Mouse (Mus musculus) heart, embryonic 14.5 days (tissue): ENCODE results near the gene Fam241b. TPM values are rescaled to one million over a fixed set of nuclear protein-coding genes. Genes with fewer than 3 reads are reported as not detected.

ENCODE experiments used
- ATAC-seq: fragments of 200-750 bp; cut with Nextera tagmentation; 2 replicates; pipeline ENCODE4 v1.8.0; 2017; ENCODE audit warnings: low read depth, moderate TSS enrichment; ENCODE audit not compliant: insufficient number of reproducible peaks, insufficient read depth, low FRiP score
- H3K27ac ChIP-seq, 2 experiments: fragments of 200-500 bp in 1 of 2; fragments of 300-500 bp in 1 of 2; sonication (generic) in 1 of 2; replicated peaks in 1 of 2; 2 replicates each; pipeline ENCODE4 v1.5.1; 2012 to 2014; ENCODE audit warnings: low read depth in 2 of 2, low read length in 2 of 2, control low read depth in 1 of 2, mild to moderate bottlenecking in 1 of 2, mixed read lengths in 1 of 2; ENCODE audit not compliant: control insufficient read depth in 1 of 2, insufficient read depth in 1 of 2
- H3K27me3 ChIP-seq: fragments of 300-500 bp; sonication (generic); 2 replicates; pipeline ENCODE4 v1.6.1; 2014; ENCODE audit warnings: mild to moderate bottlenecking, low read length, control low read depth; ENCODE audit not compliant: control insufficient read depth, insufficient read depth
- H3K36me3 ChIP-seq: fragments of 300-500 bp; sonication (generic); 2 replicates; pipeline ENCODE4 v1.6.1; 2014; ENCODE audit warnings: mild to moderate bottlenecking, control low read depth, low read length, mixed read lengths; ENCODE audit not compliant: control insufficient read depth, insufficient read depth
- H3K4me1 ChIP-seq, 2 experiments: fragments of 200-500 bp in 1 of 2; fragments of 300-500 bp in 1 of 2; sonication (generic) in 1 of 2; 2 replicates each; pipeline ENCODE4 v1.6.1; 2012 to 2014; ENCODE audit warnings: low read length in 2 of 2, control low read depth in 1 of 2, mixed read lengths in 1 of 2; ENCODE audit not compliant: control insufficient read depth in 2 of 2, insufficient read depth in 2 of 2
- H3K4me2 ChIP-seq: fragments of 300-500 bp; sonication (generic); 2 replicates; pipeline ENCODE4 v1.6.1; 2014; ENCODE audit warnings: mild to moderate bottlenecking, low read length
- H3K4me3 ChIP-seq, 2 experiments: fragments of 200-500 bp in 1 of 2; fragments of 300-500 bp in 1 of 2; sonication (generic) in 1 of 2; 2 replicates each; pipeline ENCODE4 v1.5.1; 2012 to 2014; ENCODE audit warnings: low read length in 2 of 2, mild to moderate bottlenecking in 2 of 2, control low read depth in 1 of 2, low read depth in 1 of 2, moderate library complexity in 1 of 2; ENCODE audit not compliant: control insufficient read depth in 1 of 2, insufficient read depth in 1 of 2
- H3K9ac ChIP-seq: fragments of 300-500 bp; sonication (generic); 2 replicates; pipeline ENCODE4 v1.6.1; 2014; ENCODE audit warnings: mild to moderate bottlenecking, low read length
- H3K9me3 ChIP-seq: fragments of 300-500 bp; sonication (generic); 2 replicates; pipeline ENCODE4 v1.6.1; 2016; ENCODE audit warnings: low read length, control low read depth; ENCODE audit not compliant: control insufficient read depth
- WGBS: fragments of 180-500 bp; shearing (Covaris S2); extraction: QIAGEN DNeasy Blood & Tissue Kit; methylation state at CpG from one replicate; pipeline ENCODE4 v1.1.7; 2014; 5-methylcytosine and 5-hydroxymethylcytosine counted together
- polyA plus RNA-seq: library from polyadenylated mRNA; unstranded; fragments of >200 nt; fragmentation: Nextera tagmentation; extraction: Ambion mirVana; gene quantifications from 2 replicates; pipeline ENCODE4 v1.2.1, GENCODE M21; 2014

Fam241b gene
- polyA plus RNA-seq, 1 experiment from 2014 or later: 1.3 TPM

GRCm38 (mm10) chr10:62147466-62148248, 3.9 kb upstream of the Fam241b start:
- Histone ChIP-seq H3K36me3 (no peaks in the 10 kb centered on the region), H3K27ac (no peak overlapping the region), H3K9me3 (no peaks in the 10 kb centered on the region), H3K9ac (no peak overlapping the region), H3K4me1 (no peaks in the 10 kb centered on the region), H3K4me3 (no peak overlapping the region), H3K27me3 (peaks cover 23% of the 10 kb centered on the region), H3K4me2 (no peak overlapping the region)
- whole genome bisulfite sequencing: 49% methylated on average over 12 of the region's 12 CpGs
- no peak for ATAC-seq

GRCm38 (mm10) chr10:62145957-62146356, 2.2 kb upstream of the Fam241b start:
- H3K9me3 ChIP-seq: no peaks in the 10 kb centered on the region
- WGBS: 79% methylated on average over 5 of the region's 5 CpGs
- peaks cover 29% of the 10 kb centered on the region for H3K27me3 ChIP-seq
- H3K36me3 ChIP-seq: no peaks in the 10 kb centered on the region
- no peak overlapping the region for H3K9ac ChIP-seq
- no peak overlapping the region for H3K27ac ChIP-seq
- no peak overlapping the region for H3K4me2 ChIP-seq
- no peak overlapping the region for H3K4me3 ChIP-seq
- ATAC-seq: no peak
- no peaks in the 10 kb centered on the region for H3K4me1 ChIP-seq

- H3K27me3 ChIP-seq: peaks cover 73% of the 10 kb centered on the region
- H3K36me3 ChIP-seq: no peaks in the 10 kb centered on the region
- no peak overlapping the region for H3K9ac ChIP-seq
- H3K4me3 ChIP-seq: no peak overlapping the region
- H3K4me2 ChIP-seq: no peak overlapping the region
- no peak for ATAC-seq
- no peak overlapping the region for H3K27ac ChIP-seq
- no peaks in the 10 kb centered on the region for H3K9me3 ChIP-seq
- 20% methylated on average over 3 of the region's 3 CpGs for WGBS
- H3K4me1 ChIP-seq: no peaks in the 10 kb centered on the region
These were observed 5.7 kb downstream of the Fam241b start for GRCm38 (mm10) chr10:62138040-62138439.

GRCm38 (mm10) chr10:62137150-62137549, 6.6 kb downstream of the Fam241b start:
- no peak overlapping the region for H3K4me2 ChIP-seq
- no peaks in the 10 kb centered on the region for H3K36me3 ChIP-seq
- no peak overlapping the region for H3K9ac ChIP-seq
- peaks cover 82% of the 10 kb centered on the region for H3K27me3 ChIP-seq
- no peaks in the 10 kb centered on the region for H3K9me3 ChIP-seq
- H3K4me1 ChIP-seq: no peaks in the 10 kb centered on the region; a peak in 1 of 4 replicates
- no peak overlapping the region for H3K4me3 ChIP-seq
- no peak for ATAC-seq
- WGBS: 16% methylated on average over 4 of the region's 4 CpGs
- no peak overlapping the region for H3K27ac ChIP-seq

- Histone ChIP-seq H3K4me1 (no peaks in the 10 kb centered on the region; a peak in 1 of 4 replicates), H3K4me3 (no peak overlapping the region), H3K27me3 (peaks cover 87% of the 10 kb centered on the region), H3K9ac (no peak overlapping the region), H3K4me2 (no peak overlapping the region), H3K27ac (no peak overlapping the region), H3K36me3 (no peaks in the 10 kb centered on the region), H3K9me3 (no peaks in the 10 kb centered on the region)
- 8% methylated on average over 8 of the region's 8 CpGs for WGBS
- no peak for ATAC-seq
These were observed 7.8 kb downstream of the Fam241b start for GRCm38 (mm10) chr10:62135696-62136470.

GRCm38 (mm10) chr10:62132691-62133281, 10.9 kb downstream of the Fam241b start, which contains the start of gene Neurog3:
Neurog3 (plus strand) TSS chr10:62133090.
- Histone ChIP-seq H3K36me3 (no peaks in the 10 kb centered on the region), H3K4me2 (peak within 1 kb of the TSS; percentile 46), H3K27me3 (peaks cover 100% of the 10 kb centered on the region), H3K4me1 (no peaks in the 10 kb centered on the region; a peak in 1 of 4 replicates), H3K27ac (no peak within 1 kb of the TSS), H3K9me3 (no peaks in the 10 kb centered on the region), H3K4me3 (peak within 1 kb of the TSS in 1 of 2 experiments; percentile 23; a peak in 2 of 4 replicates), H3K9ac (no peak within 1 kb of the TSS)
- ATAC-seq: no peak
- WGBS: 1% methylated on average over 29 of the region's 29 CpGs

GRCm38 (mm10) chr10:62128316-62128951, 15.3 kb downstream of the Fam241b start:
- Histone ChIP-seq H3K4me1 (no peaks in the 10 kb centered on the region; a peak in 1 of 4 replicates), H3K36me3 (no peaks in the 10 kb centered on the region), H3K27me3 (peaks cover 79% of the 10 kb centered on the region), H3K4me3 (no peak overlapping the region), H3K4me2 (no peak overlapping the region), H3K9ac (no peak overlapping the region), H3K9me3 (no peaks in the 10 kb centered on the region), H3K27ac (no peak overlapping the region)
- WGBS: 2% methylated on average over 29 of the region's 32 CpGs
- ATAC-seq: no peak
